Mouse (Mus musculus): ENCODE data around the gene Fan1. TPM values are rescaled to one million over a fixed set of nuclear protein-coding genes. Genes with fewer than 3 reads are reported as not detected.

The Fan1 gene
- 10 to 100 TPM in 1 of 2 experiments, 1 to 10 TPM in 1; 9.1 to 12.8 TPM for total RNA-seq (2021)

GRCm38 (mm10) chr7:64373830-64374562 lies at the start of gene Fan1:
Fan1 (minus strand) TSS chr7:64374095.
- peak; percentile 87 to 90 for DNase-seq (ENCODE audit: low spot score in 2 of 2)
- intact Hi-C loops (cut with DNase I): no loop called here

GRCm38 (mm10) chr7:64403989-64404388 lies 30.1 kb upstream of the Fan1 start:
- DNase-seq (ENCODE audit: low spot score in 2 of 2): no peak
- intact Hi-C loops (cut with DNase I): no loop called here

- DNase-seq (ENCODE audit: low spot score in 2 of 2): no peak
- intact Hi-C loops (cut with DNase I): no loop called here
Measured at GRCm38 (mm10) chr7:64402452-64402851, 28.6 kb upstream of the Fan1 start.

GRCm38 (mm10) chr7:64400725-64401124 lies 26.8 kb upstream of the Fan1 start:
- no peak for DNase-seq (ENCODE audit: low spot score in 2 of 2)
- intact Hi-C loops (cut with DNase I): no loop called here

- DNase-seq (ENCODE audit: low spot score in 2 of 2): no peak
- intact Hi-C loops (cut with DNase I): loop anchor here (5.0 to 10.0 kb wide), 3 partner anchors 112 to 350 kb away; partner anchors contain the start of gene Apba2
Measured at GRCm38 (mm10) chr7:64392819-64393151, 18.9 kb upstream of the Fan1 start.

- peak; percentile 92 to 93 for DNase-seq (ENCODE audit: low spot score in 2 of 2)
- intact Hi-C loops (cut with DNase I): loop anchor here (5.0 to 10.0 kb wide), 3 partner anchors 113 to 350 kb away; partner anchors contain the start of gene Apba2
Measured at GRCm38 (mm10) chr7:64392122-64392818, 18.4 kb upstream of the Fan1 start, which contains the start of the genes Mphosph10 and Mcee. Mphosph10 (minus strand) TSS chr7:64392268. Mcee (plus strand) TSS chr7:64392607.

GRCm38 (mm10) chr7:64391479-64391878 lies 17.6 kb upstream of the Fan1 start:
- DNase-seq (ENCODE audit: low spot score in 2 of 2): no peak
- intact Hi-C loops (cut with DNase I): loop anchor here (5.0 to 10.0 kb wide), 3 partner anchors 113 to 351 kb away; partner anchors contain the start of gene Apba2

GRCm38 (mm10) chr7:64373147-64373829 lies 607 bp downstream of the Fan1 start:
- DNase-seq (ENCODE audit: low spot score in 2 of 2): no peak
- intact Hi-C loops (cut with DNase I): no loop called here

GRCm38 (mm10) chr7:64371940-64372878 lies 1.7 kb downstream of the Fan1 start:
- no peak for DNase-seq (ENCODE audit: low spot score in 2 of 2)
- intact Hi-C loops (cut with DNase I): no loop called here

- intact Hi-C loops (cut with DNase I): no loop called here
- no peak for DNase-seq (ENCODE audit: low spot score in 2 of 2)
Measured at GRCm38 (mm10) chr7:64369841-64370240, 4.1 kb downstream of the Fan1 start.

GRCm38 (mm10) chr7:64365863-64366262 lies 8.0 kb downstream of the Fan1 start:
- DNase-seq (ENCODE audit: low spot score in 2 of 2): no peak
- intact Hi-C loops (cut with DNase I): no loop called here

- intact Hi-C loops (cut with DNase I): no loop called here
Measured at GRCm38 (mm10) chr7:64360586-64360945, 13.3 kb downstream of the Fan1 start.

GRCm38 (mm10) chr7:64359943-64360585 lies 13.8 kb downstream of the Fan1 start:
- DNase-seq (ENCODE audit: low spot score in 2 of 2): no peak
- intact Hi-C loops (cut with DNase I): no loop called here

More at GRCm38 (mm10) chr7:64360586-64360945, 13.3 kb downstream of the Fan1 start:
- DNase-seq (ENCODE audit: low spot score in 2 of 2): peak in 1 of 2 experiments; percentile 40

GRCm38 (mm10) chr7:64358666-64359065 lies 15.2 kb downstream of the Fan1 start:
- DNase-seq (ENCODE audit: low spot score in 2 of 2): no peak
- intact Hi-C loops (cut with DNase I): no loop called here

- intact Hi-C loops (cut with DNase I): no loop called here
- DNase-seq (ENCODE audit: low spot score in 2 of 2): peak; percentile 38 to 40
Measured at GRCm38 (mm10) chr7:64357405-64357804, 16.5 kb downstream of the Fan1 start.

GRCm38 (mm10) chr7:64356661-64357060 lies 17.2 kb downstream of the Fan1 start:
- DNase-seq (ENCODE audit: low spot score in 2 of 2): no peak
- intact Hi-C loops (cut with DNase I): no loop called here

GRCm38 (mm10) chr7:64354206-64354605 lies 19.7 kb downstream of the Fan1 start:
- intact Hi-C loops (cut with DNase I): no loop called here
- DNase-seq (ENCODE audit: low spot score in 2 of 2): no peak

- DNase-seq (ENCODE audit: low spot score in 2 of 2): peak; percentile 62 to 64
- intact Hi-C loops (cut with DNase I): no loop called here
Measured at GRCm38 (mm10) chr7:64351087-64351486, 22.8 kb downstream of the Fan1 start.

All from left cerebral cortex, postnatal 36 days (tissue).